Mouse (Mus musculus) CH12.LX (cell line): Measurements from ENCODE around the gene Phf14. TPM values are rescaled to one million over a fixed set of nuclear protein-coding genes. Genes with fewer than 3 reads are reported as not detected.

ENCODE experiments used
- DNase-seq: peaks from one replicate; pipeline ENCODE4 v3.0.0-alpha.2; 2013; ENCODE audit errors: extremely low read depth
- H3K27ac ChIP-seq: 2 replicates; pipeline ENCODE4 v1.5.1; 2012; ENCODE audit warnings: low read depth, mild to moderate bottlenecking, control low read depth, moderate library complexity; ENCODE audit not compliant: insufficient read depth
- H3K27me3 ChIP-seq: replicated peaks from 2 replicates; pipeline ENCODE3; 2012; ENCODE audit warnings: inconsistent platforms
- H3K36me3 ChIP-seq, 2 experiments: replicated peaks in 1 of 2; 2 replicates each; pipeline versions ENCODE3 to v1.6.1; 2012; ENCODE audit warnings: inconsistent platforms in 1 of 2, low read length in 1 of 2, mild to moderate bottlenecking in 1 of 2, mixed read lengths in 1 of 2, moderate library complexity in 1 of 2; ENCODE audit not compliant: control insufficient read depth in 1 of 2, insufficient read depth in 1 of 2
- H3K4me1 ChIP-seq, 2 experiments: 2 replicates each; pipeline ENCODE4 v1.6.1; 2012; ENCODE audit warnings: inconsistent platforms in 1 of 2, moderate library complexity in 1 of 2; ENCODE audit not compliant: insufficient read depth in 2 of 2, control insufficient read depth in 1 of 2
- H3K4me2 ChIP-seq: 2 replicates; pipeline ENCODE4 v1.6.1; 2012; ENCODE audit warnings: low read depth, mild to moderate bottlenecking, control low read depth; ENCODE audit not compliant: poor library complexity, insufficient read depth, severe bottlenecking
- H3K4me3 ChIP-seq, 3 experiments: fragments of 150-350 bp in 1 of 3; sonication (generic) in 1 of 3; replicated peaks in 1 of 3; 2 replicates each; pipeline versions ENCODE3 to v1.5.1; 2011 to 2012; ENCODE audit warnings: low read depth in 2 of 3, low read length in 2 of 3, mild to moderate bottlenecking in 2 of 3, moderate library complexity in 2 of 3, control low read depth in 1 of 3, improper control_type of control experiment in 1 of 3, inconsistent platforms in 1 of 3, mixed read lengths in 1 of 3; ENCODE audit not compliant: poor library complexity in 1 of 3
- H3K79me2 ChIP-seq: replicated peaks from 2 replicates; pipeline ENCODE4 v1.6.1; 2012; ENCODE audit warnings: mild to moderate bottlenecking, moderate library complexity; ENCODE audit not compliant: control insufficient read depth, poor library complexity, insufficient read depth, severe bottlenecking; ENCODE audit errors: extremely low read depth
- H3K9ac ChIP-seq: 2 replicates; pipeline ENCODE4 v1.6.1; 2012; ENCODE audit warnings: low read depth, mild to moderate bottlenecking, control low read depth, moderate library complexity; ENCODE audit not compliant: insufficient read depth
- H3K9me3 ChIP-seq: replicated peaks from 2 replicates; pipeline ENCODE3; 2012; ENCODE audit warnings: low read length, inconsistent platforms, mixed read lengths
- CHD2 ChIP-seq: IDR thresholded peaks from 2 replicates; pipeline ENCODE4 v1.6.1; 2011; ENCODE audit warnings: low read length, improper control_type of control experiment
- CTCF ChIP-seq, 2 experiments: IDR thresholded peaks in 1 of 2; conservative IDR thresholded peaks in 1 of 2; 2 replicates each; pipeline ENCODE4 v1.5.1; 2011 to 2012; ENCODE audit warnings: low read depth in 2 of 2, low read length in 2 of 2, improper control_type of control experiment in 1 of 2, inconsistent platforms in 1 of 2, mild to moderate bottlenecking in 1 of 2, moderate library complexity in 1 of 2
- ELF1 ChIP-seq: IDR thresholded peaks from 2 replicates; pipeline ENCODE4 v1.6.1; 2014; ENCODE audit warnings: low read depth, mild to moderate bottlenecking, inconsistent platforms, low read length, improper control_type of control experiment
- EP300 ChIP-seq: IDR thresholded peaks from 2 replicates; pipeline ENCODE4 v1.6.1; 2011; ENCODE audit warnings: low read length, improper control_type of control experiment
- ETS1 ChIP-seq: conservative IDR thresholded peaks from 2 replicates; pipeline ENCODE4 v1.6.1; 2012; ENCODE audit warnings: low read depth, mild to moderate bottlenecking, inconsistent platforms, low read length, improper control_type of control experiment, moderate library complexity
- IRF4 ChIP-seq: IDR thresholded peaks from 2 replicates; pipeline ENCODE4 v1.6.1; 2014; ENCODE audit warnings: low read depth, mild to moderate bottlenecking, inconsistent platforms, low read length, improper control_type of control experiment
- KAT2A ChIP-seq: IDR thresholded peaks from 2 replicates; pipeline ENCODE4 v1.6.1; 2012; ENCODE audit warnings: low read length, improper control_type of control experiment, inconsistent platforms; ENCODE audit not compliant: insufficient replicate concordance
- MAFK ChIP-seq: IDR thresholded peaks from 2 replicates; pipeline ENCODE4 v1.6.1; 2011; ENCODE audit warnings: low read length, improper control_type of control experiment; ENCODE audit not compliant: insufficient replicate concordance
- MAX ChIP-seq: IDR thresholded peaks from 2 replicates; pipeline ENCODE4 v1.6.1; 2011; ENCODE audit warnings: low read length, improper control_type of control experiment
- MAZ ChIP-seq: IDR thresholded peaks from 2 replicates; pipeline ENCODE4 v1.6.1; 2012; ENCODE audit warnings: low read depth, mild to moderate bottlenecking, inconsistent platforms, low read length, improper control_type of control experiment, moderate library complexity
- MEF2A ChIP-seq: IDR thresholded peaks from 2 replicates; pipeline ENCODE4 v1.6.1; 2014; ENCODE audit warnings: low read depth, mild to moderate bottlenecking, inconsistent platforms, low read length, improper control_type of control experiment, borderline replicate concordance
- MYC ChIP-seq: IDR thresholded peaks from 2 replicates; pipeline ENCODE4 v1.6.1; 2011; ENCODE audit warnings: low read depth, mild to moderate bottlenecking, improper control_type of control experiment, low read length
- PAX5 ChIP-seq: IDR thresholded peaks from 2 replicates; pipeline ENCODE4 v1.6.1; 2012; ENCODE audit warnings: low read length, inconsistent platforms, mixed read lengths
- POLR2A ChIP-seq: IDR thresholded peaks from 2 replicates; pipeline ENCODE4 v1.6.1; 2011; ENCODE audit warnings: low read depth, mild to moderate bottlenecking, improper control_type of control experiment, low read length
- RCOR1 ChIP-seq: conservative IDR thresholded peaks from 2 replicates; pipeline ENCODE4 v1.6.1; 2012; ENCODE audit warnings: low read depth, mild to moderate bottlenecking, inconsistent platforms, low read length, improper control_type of control experiment
- SMC3 ChIP-seq: IDR thresholded peaks from 2 replicates; pipeline ENCODE4 v1.6.1; 2011; ENCODE audit warnings: low read depth, low read length, improper control_type of control experiment
- TBP ChIP-seq: conservative IDR thresholded peaks from 2 replicates; pipeline ENCODE4 v1.6.1; 2011; ENCODE audit warnings: low read depth, low read length, improper control_type of control experiment
- UBTF ChIP-seq: IDR thresholded peaks from 2 replicates; pipeline ENCODE4 v1.6.1; 2012; ENCODE audit warnings: low read depth, mild to moderate bottlenecking, inconsistent platforms, low read length, improper control_type of control experiment, moderate library complexity
- USF1 ChIP-seq: IDR thresholded peaks from 2 replicates; pipeline ENCODE4 v1.6.1; 2014; ENCODE audit warnings: low read depth, mild to moderate bottlenecking, inconsistent platforms, low read length, improper control_type of control experiment
- USF2 ChIP-seq: conservative IDR thresholded peaks from 2 replicates; pipeline ENCODE4 v1.6.1; 2011; ENCODE audit warnings: low read depth, low read length, improper control_type of control experiment
- ZC3H11A ChIP-seq: IDR thresholded peaks from 2 replicates; pipeline ENCODE4 v1.6.1; 2012; ENCODE audit warnings: low read depth, mild to moderate bottlenecking, inconsistent platforms, low read length, improper control_type of control experiment
- ZKSCAN1 ChIP-seq: IDR thresholded peaks from 2 replicates; pipeline ENCODE4 v1.6.1; 2012; ENCODE audit warnings: low read depth, inconsistent platforms, low read length, improper control_type of control experiment, borderline replicate concordance
- ZMIZ1 ChIP-seq: IDR thresholded peaks from 2 replicates; pipeline ENCODE4 v1.6.1; 2012; ENCODE audit warnings: low read depth, mild to moderate bottlenecking, inconsistent platforms, low read length, improper control_type of control experiment
- ZNF384 ChIP-seq: IDR thresholded peaks from 2 replicates; pipeline ENCODE4 v1.6.1; 2012; ENCODE audit warnings: low read depth, low read length, improper control_type of control experiment, inconsistent platforms
- dilution Hi-C: fragments of 300-500 bp; cut with MboI; formaldehyde crosslinking; loops from 2 replicates; pipeline ENCODE4 v1.14.3; 2020; ENCODE audit warnings: low sequenced_read_pairs; ENCODE audit not compliant: extremely low pct_unique_long_range_greater_than_20kb, extremely low pct_ligation_motif_present
- in situ Hi-C: fragments of 300-500 bp; cut with MboI; formaldehyde crosslinking; loops from 3 replicates; pipeline ENCODE4 v1.14.3; 2019; ENCODE audit warnings: low sequenced_read_pairs, low pct_ligation_motif_present, low pct_unique_long_range_greater_than_20kb, mixed read lengths
- polyA plus RNA-seq: library from polyadenylated mRNA; unstranded; fragments of >175 nt; gene quantifications from 2 replicates; pipeline ENCODE4 v1.2.1, GENCODE M21; 2012; ENCODE audit warnings: low read depth; ENCODE audit not compliant: insufficient read length
- total RNA-seq, 2 experiments: library from RNA; depleted of rRNA; stranded (reverse); fragments of 300-350 nt in 1 of 2; fragments of >200 nt in 1 of 2; gene quantifications; 2 replicates each; pipeline ENCODE4 v1.2.3; 2012 to 2014

Phf14 gene
- total and polyA plus RNA-seq, 3 experiments, result 24.7 to 41.2 (median 26.0) TPM

DNA sequence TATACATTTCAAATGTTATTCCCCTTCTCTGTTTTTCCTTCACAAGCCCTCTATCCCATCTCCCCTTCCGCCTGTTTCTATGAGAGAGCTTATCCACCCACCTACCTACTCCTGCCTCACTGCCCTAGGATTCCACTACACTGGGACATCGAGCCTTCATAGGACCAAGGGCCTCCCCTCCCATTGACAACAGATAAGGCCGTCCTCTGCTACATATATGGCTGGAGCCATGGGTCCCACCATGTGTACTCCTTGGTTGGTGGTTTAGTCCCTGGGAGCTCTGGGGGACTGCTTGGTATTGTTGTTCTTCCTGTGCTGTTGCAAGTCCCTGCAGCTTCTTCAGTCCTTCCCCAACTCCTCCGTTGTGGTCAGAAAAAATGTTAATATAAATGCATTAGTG, 97.8 kb downstream of the Phf14 start:
- Histone ChIP-seq H3K36me3 (peaks cover 6 to 22% of the 10 kb centered on the region in 2 experiments), H3K27me3 (no peaks in the 10 kb centered on the region), H3K4me1 (no peaks in the 10 kb centered on the region), H3K9me3 (no peaks in the 10 kb centered on the region), H3K27ac (no peak overlapping the region), H3K4me2 (no peak overlapping the region), H3K79me2 (no peaks in the 10 kb centered on the region), H3K9ac (no peak overlapping the region), H3K4me3 (no peak overlapping the region)
- no peak for DNase-seq
- in situ Hi-C loops (no loop called here), dilution Hi-C loops (no loop called here)
- TF ChIP-seq PAX5, result no peak
- no peak for TF ChIP-seq UBTF
- TF ChIP-seq MEF2A, result no peak
- TF ChIP-seq IRF4, result no peak
- no peak for TF ChIP-seq USF2
- TF ChIP-seq POLR2A, result no peak
- TF ChIP-seq MAFK, result no peak
- no peak for TF ChIP-seq ZNF384
- TF ChIP-seq TBP, result no peak
- no peak for TF ChIP-seq ZMIZ1
- TF ChIP-seq RCOR1, result no peak
- no peak for TF ChIP-seq MAZ
- no peak for TF ChIP-seq ZC3H11A
- TF ChIP-seq USF1, result no peak
- TF ChIP-seq ETS1, result no peak

GRCm38 (mm10) chr6:12006001-12006400, 98.4 kb downstream of the Phf14 start:
- peaks cover 6 to 20% of the 10 kb centered on the region in 2 experiments for H3K36me3 ChIP-seq
- in situ Hi-C loops, result no loop called here
- H3K4me1 ChIP-seq, result no peaks in the 10 kb centered on the region
- no peak for TF ChIP-seq MAZ
- TF ChIP-seq TBP, result no peak
- no peaks in the 10 kb centered on the region for H3K27me3 ChIP-seq
- no peak overlapping the region for H3K27ac ChIP-seq
- no peak overlapping the region for H3K9ac ChIP-seq
- H3K4me2 ChIP-seq, result no peak overlapping the region
- no peaks in the 10 kb centered on the region for H3K79me2 ChIP-seq
- no peak for DNase-seq
- dilution Hi-C loops, result no loop called here
- no peaks in the 10 kb centered on the region for H3K9me3 ChIP-seq
- no peak overlapping the region for H3K4me3 ChIP-seq

- Histone ChIP-seq H3K36me3 (peaks cover 2 to 13% of the 10 kb centered on the region in 2 experiments), H3K4me1 (peaks cover 0 to 13% of the 10 kb centered on the region in 2 experiments; a peak in 2 of 4 replicates)
- no peak for DNase-seq
- TF ChIP-seq CTCF (conservative IDR thresholded peaks at IDR 0.05 in 1 of 2, IDR thresholded peaks at IDR 0.05 in 1 of 2; ENCODE audit: low read depth in 2 of 2, low read length in 2 of 2) (no peak), ELF1 (no peak), KAT2A (no peak), USF2 (no peak), SMC3 (no peak), ZKSCAN1 (no peak), RCOR1 (no peak), EP300 (no peak), MYC (no peak), MAX (no peak), CHD2 (no peak)
- TF ChIP-seq, all 38 proteins: peak for 0
- Histone ChIP-seq H3K27ac (no peak overlapping the region), H3K9me3 (no peaks in the 10 kb centered on the region), H3K27me3 (no peaks in the 10 kb centered on the region), H3K9ac (no peak overlapping the region), H3K4me3 (no peak overlapping the region), H3K4me2 (no peak overlapping the region), H3K79me2 (no peaks in the 10 kb centered on the region)
- in situ Hi-C loops (no loop called here), dilution Hi-C loops (no loop called here)
Measured at GRCm38 (mm10) chr6:12012103-12012502, 104.5 kb downstream of the Phf14 start.
